Mouse (Mus musculus) leukemia stem cell, adult 10-12 weeks (primary cell): ENCODE measurements around the gene Dct. TPM values are rescaled to one million over a fixed set of nuclear protein-coding genes. Genes with fewer than 3 reads are reported as not detected.

Experiments
- polyA plus RNA-seq: library from polyadenylated mRNA; stranded (reverse); fragments of >175 nt; gene quantifications from 2 replicates; pipeline ENCODE4 v1.2.3, GENCODE M21; 2012; ENCODE audit warnings: low replicate concordance

The Dct gene
- 0.06 TPM in 1 of 2 replicates, not detected in the other for polyA plus RNA-seq

DNA sequence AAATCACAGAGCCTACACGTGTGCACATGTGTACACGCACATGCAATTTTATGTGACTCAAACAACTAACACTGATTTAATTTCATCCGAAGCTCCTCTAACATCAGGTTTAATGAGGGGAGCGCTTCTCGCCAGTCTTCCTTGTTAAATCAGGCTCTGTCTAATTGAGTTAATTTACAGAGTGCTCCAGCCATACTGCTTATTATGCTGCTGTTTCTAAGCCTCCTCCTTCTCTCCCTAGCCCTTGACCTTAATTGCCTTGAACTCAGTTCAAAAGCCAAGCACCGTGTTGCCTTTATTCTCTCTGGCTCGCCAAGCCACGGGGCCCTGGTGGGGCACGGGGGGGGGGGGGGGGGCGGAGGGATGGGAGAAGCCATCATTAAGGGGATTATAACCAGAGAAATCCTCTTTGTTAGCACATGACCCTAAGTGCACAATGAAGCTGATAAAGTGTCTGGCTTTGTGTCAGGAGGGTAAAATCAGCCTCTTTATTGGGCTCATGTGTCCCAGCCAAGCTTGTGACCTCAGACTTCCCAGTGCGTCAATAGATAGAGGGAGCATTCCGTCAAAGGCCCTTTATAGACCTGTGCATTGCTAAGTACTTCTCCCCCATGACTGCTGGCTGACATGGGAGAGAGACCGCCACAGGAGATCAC is at the start of gene Dct:
TSS of gene Dct (minus strand) at position 270 of the 656 bp plus-strand sequence.

Other genes starting within 250 kb of the Dct start
- gene Tgds, start 80.5 kb upstream of the Dct start, polyA plus RNA-seq: 0.14 and 6.4 TPM in 2 replicates
- gene Gpr180, start 84.9 kb upstream of the Dct start, polyA plus RNA-seq: 4.4 and 6.4 TPM in 2 replicates
- not detected in 2 replicates for gene Sox21, start 184.8 kb upstream of the Dct start, polyA plus RNA-seq
- gene Gm9376, start 214.7 kb upstream of the Dct start, polyA plus RNA-seq: not detected in 2 replicates